Mouse (Mus musculus) WW6 (cell line): ENCODE results near the gene Hdac8.

Experiments used
- DNase-seq: peaks from one replicate; pipeline ENCODE4 v3.0.0-alpha.2; 2013; ENCODE audit warnings: low read depth, low spot score

Hdac8 gene

GRCm38 (mm10) chrX:102339396-102340155 lies 165.6 kb downstream of the Hdac8 start:
- DNase-seq = no peak

DNA sequence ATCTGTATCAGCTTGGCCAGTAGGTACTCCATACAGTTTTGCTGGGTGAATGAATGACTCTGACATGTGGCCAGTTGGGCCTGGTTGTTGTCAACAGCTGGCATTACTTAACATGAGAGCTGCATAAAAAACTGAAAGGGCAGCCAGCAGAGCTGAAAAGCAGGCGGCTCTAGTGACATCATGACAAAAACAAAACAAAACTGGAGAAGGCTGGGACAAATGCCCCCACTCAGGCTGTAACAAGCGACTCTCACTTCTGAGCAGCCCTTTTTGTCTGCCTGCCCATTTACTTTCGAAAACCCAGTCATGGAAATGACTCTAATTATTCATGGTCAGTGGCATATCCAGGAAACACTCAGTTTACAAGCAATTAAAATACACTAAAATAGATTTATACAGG lies 185.5 kb downstream of the Hdac8 start:
- DNase-seq = no peak

- DNase-seq = no peak
Measured at GRCm38 (mm10) chrX:102319252-102319651, 185.9 kb downstream of the Hdac8 start.

- DNase-seq = no peak
Measured at GRCm38 (mm10) chrX:102318782-102319181, 186.4 kb downstream of the Hdac8 start.

DNA sequence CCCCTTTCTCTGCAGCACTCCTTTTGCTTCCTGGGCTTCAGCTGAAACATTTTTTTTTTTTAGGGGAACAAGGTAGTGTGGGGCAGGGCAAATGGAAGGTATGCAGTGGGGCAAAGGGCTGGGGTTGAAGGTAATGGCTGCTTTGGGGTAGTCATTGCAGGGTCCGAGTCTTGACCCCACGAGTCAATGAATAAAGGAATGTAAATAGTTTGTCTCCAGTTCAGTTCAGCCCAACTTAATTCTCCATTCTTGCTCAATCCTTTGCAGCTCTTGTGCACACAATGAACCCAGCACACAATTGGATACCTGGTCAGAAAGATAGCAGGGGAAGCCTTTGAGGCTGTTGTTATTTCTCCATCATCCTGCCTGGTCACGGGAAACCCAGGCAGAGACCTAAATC lies 194.0 kb downstream of the Hdac8 start:
- DNase-seq = no peak

- DNase-seq = no peak
Measured at GRCm38 (mm10) chrX:102307511-102307910, 197.6 kb downstream of the Hdac8 start.

DNA sequence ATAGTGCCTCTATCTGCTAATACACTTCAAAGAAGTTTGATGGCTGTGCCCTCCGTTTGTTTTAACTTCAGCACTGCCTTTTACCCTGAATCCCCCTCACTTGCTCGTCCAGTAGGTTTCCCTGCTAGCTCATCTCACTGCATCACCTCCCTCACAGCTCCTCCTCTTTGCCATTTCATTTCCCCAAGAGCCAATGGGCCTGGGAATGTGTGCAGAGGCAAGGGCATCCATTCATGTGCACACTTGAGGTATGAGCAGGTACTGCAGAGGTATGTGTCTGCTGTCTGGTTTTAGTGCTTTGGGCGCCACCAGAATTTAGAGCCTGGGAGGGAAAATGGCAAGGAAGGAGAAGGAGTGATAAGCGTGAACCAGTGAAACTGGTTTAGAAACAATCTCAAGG lies 199.4 kb downstream of the Hdac8 start:
- no peak for DNase-seq

DNA sequence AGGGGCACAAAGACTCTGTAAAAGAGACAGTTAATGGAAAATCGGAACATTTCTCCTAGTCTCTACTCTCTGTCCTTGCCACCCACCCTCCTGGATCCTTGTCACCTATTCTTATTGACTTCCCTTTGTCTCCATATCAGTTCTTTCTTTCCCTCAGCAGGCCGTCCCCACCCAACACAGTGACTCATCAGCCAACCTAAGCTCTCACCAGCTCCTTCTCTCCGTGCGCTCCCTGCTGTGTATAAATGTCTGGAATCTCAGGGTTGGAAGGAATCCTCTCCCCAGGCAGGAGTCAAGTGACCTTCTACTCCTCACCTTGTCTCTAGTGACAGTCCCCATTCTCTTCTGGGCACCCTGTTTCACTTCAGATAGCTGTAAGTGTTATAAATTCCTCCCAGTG lies 200.2 kb downstream of the Hdac8 start:
- no peak for DNase-seq

DNA sequence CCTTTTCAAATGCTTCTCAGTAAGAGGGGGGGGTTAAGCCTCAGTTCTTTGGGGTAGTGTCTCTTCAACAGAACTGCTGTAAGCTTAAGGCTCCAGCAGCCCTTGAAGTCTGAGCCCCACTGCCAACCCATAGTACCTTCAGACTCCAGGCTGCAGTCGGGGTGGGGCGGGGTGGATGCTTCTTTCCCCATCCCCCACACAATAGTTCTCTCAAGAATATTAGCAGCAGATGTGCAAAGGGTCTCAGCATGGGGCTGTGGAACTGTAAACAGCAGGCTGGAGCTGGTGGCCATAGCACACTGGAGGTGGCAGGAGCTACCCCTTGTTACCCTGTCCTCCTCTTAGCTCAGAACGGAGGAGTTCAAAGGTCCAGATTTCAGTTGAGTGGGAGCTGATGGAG lies 202.7 kb downstream of the Hdac8 start:
- DNase-seq = no peak

GRCm38 (mm10) chrX:102284889-102285288 lies 220.3 kb downstream of the Hdac8 start:
- no peak for DNase-seq

DNA sequence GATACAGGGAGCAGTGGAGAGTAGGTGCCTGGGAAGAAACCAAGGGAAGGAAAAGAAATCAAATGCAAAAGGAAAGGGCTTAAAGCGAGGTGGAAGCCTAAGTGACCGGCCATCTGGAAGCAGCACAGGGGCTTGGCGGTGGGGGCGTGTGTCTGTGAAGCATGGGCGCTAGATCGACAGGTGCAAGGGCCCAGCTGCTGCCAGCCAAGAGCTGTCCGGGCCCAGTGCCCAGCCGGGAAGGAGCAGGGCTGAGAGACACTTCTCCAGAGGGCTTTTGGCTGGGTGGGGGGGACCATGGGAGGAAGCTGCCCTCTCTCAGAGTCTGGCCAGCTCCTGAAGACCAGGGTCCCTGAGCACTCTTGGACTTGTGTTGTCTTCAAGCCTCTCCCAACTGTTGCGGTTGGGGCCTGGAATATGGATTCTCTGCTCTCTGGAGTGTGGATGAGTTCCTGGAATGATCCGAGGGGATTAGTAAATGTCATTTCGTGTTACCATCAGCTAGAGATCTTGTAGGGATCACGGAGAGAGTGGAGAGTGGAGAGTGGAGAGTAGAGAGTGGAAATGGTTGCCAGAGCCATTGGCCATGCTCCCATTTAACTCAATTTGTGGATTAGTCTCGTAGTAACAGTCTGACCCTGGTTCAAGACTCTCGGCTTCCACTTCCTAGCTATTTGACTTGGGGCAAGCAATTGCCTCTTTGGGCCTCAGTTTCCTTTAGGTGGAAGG lies 242.4 kb downstream of the Hdac8 start:
- DNase-seq = no peak

- DNase-seq = no peak
Measured at GRCm38 (mm10) chrX:102259772-102260171, 245.4 kb downstream of the Hdac8 start.

DNA sequence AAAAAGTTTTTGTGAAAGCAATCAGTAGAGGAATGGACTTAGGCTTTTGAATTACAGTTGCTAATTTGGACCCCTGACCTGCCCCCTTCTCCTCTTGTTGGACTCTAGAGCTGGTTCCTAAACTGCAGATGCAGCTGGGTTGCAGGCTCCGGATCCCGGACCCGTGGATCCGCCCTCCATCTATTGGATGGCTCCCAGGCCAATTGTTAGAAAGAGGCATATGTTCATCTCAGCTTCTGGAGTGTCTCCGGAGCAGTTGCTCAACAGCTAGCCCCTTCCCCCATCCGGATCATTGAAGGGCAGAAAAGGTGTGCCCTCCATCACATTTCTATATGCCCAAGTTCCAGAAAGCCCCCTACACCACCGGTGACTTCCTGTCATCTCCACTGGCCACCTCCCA lies 251.3 kb downstream of the Hdac8 start:
- no peak for DNase-seq

- DNase-seq = no peak
Measured at GRCm38 (mm10) chrX:102251937-102252860, 253.0 kb downstream of the Hdac8 start, which contains the start of gene Cited1. Cited1 (minus strand) TSS chrX:102252181.

- no peak for DNase-seq
Measured at GRCm38 (mm10) chrX:102251221-102251936, 253.8 kb downstream of the Hdac8 start.

DNA sequence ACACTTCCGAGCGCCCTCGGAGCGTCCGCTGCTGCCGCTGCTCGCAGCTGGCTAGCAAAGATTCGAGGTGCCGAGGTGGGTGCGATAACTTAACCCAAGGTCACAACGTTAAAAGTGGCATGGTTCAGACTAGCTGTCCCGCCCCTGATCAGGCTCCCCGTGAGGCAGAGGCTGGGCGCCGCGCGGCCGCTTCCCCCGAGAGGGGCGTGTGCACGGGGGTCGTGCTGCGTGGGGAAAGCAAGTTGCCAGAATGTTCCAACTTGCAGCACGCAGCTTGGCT lies 254.3 kb downstream of the Hdac8 start:
- no peak for DNase-seq

- DNase-seq = no peak
Measured at GRCm38 (mm10) chrX:102250150-102250890, 254.8 kb downstream of the Hdac8 start.

DNA sequence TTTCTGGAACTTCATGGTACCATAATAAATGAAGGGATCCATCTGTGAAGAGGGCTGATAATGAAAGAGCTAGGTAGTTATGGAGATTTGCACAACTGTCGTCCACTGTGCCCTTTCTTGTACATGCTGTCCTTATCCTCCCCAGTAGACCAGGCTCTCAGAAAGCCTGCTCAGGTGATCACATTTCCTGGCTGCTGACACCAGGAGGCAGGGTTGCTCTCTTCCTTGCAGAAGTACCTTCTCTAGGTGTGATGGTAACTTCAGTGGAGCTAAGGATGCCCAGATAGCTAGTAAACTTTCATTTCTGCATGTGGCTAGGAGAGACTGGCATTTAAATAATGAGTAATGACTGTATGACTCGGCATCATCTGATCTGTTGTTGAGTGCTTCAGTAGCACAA lies 260.8 kb downstream of the Hdac8 start:
- no peak for DNase-seq
